Comparison of ENCODE assay signal across 8 mouse cellular contexts in the genomic region with DNA sequence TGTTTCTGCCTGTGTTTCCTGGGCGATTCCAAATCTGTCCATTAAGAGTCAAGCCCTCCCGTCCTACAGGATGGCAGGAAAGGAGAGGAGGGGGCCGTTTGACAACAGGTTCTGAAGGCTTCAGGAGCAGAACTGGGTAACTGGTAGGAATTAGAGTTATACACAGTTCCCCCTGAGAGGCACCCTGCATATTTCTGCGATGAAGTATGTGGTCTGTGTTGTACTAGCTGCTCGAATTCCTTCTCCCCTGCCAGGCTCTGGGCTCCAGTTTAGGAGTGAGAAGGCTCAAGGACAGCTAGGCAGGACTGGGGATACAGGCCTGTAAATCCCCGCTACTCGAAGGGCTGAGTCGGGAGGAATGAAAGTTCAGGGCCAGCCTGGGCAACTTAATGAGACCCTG. TPM values are rescaled to one million over a fixed set of nuclear protein-coding genes. Genes with fewer than 3 reads are reported as not detected.
DNase-seq lines count a peak whose midpoint lies in the region; ATAC-seq lines count a peak whose summit lies in the region.

No protein-coding gene starts in this region.

- no peaks in the 10 kb centered on the region for H3K27me3 ChIP-seq in liver, embryonic 11.5 days (replicated peaks; ENCODE audit: control insufficient read depth, insufficient read depth, low read length)

- WGBS in liver, embryonic 11.5 days = 51% methylated on average over 8 of the region's 8 CpGs

- intact Hi-C loops in heart, postnatal 36 days (cut with DNase I) = loop anchor here (10.0 kb wide), 1 partner anchor 157 kb away; no protein-coding TSS in a partner anchor

- H3K36me3 ChIP-seq in liver, embryonic 11.5 days (ENCODE audit: control insufficient read depth, insufficient read depth, low read length) = no peaks in the 10 kb centered on the region

- no peak overlapping the region for H3K4me3 ChIP-seq in liver, embryonic 11.5 days (ENCODE audit: low read depth, low read length)

- no peak for DNase-seq in liver, embryonic 11.5 days (ENCODE audit: low spot score)
- no peak for DNase-seq in liver
- DNase-seq in embryo, embryonic 11 days = peak; percentile 59
- DNase-seq in heart, postnatal 36 days = peak; percentile 35 to 41
- peak; percentile 77 for DNase-seq in lung, postnatal 10 days
- no peak for DNase-seq in ovary, postnatal 14 days (ENCODE audit: low spot score)
- no peak for DNase-seq in layer of hippocampus, adult 9-11 months

- no peaks in the 10 kb centered on the region for H3K9me3 ChIP-seq in liver, embryonic 11.5 days (ENCODE audit: control insufficient read depth, low read length)

- H3K9ac ChIP-seq in liver, embryonic 11.5 days (ENCODE audit: low read depth, low read length) = no peak overlapping the region

- H3K4me2 ChIP-seq in liver, embryonic 11.5 days = no peak overlapping the region

- peaks cover 46% of the 10 kb centered on the region for H3K4me1 ChIP-seq in liver, embryonic 11.5 days (replicated peaks; ENCODE audit: control insufficient read depth, insufficient read depth, low read length)

- H3K27ac ChIP-seq in liver, embryonic 11.5 days (ENCODE audit: low read depth, low read length) = peak overlapping the region; percentile 65; the same call in 1 of the 2 replicates

- ATAC-seq in liver, embryonic 11.5 days (replicated peaks; ENCODE audit: low FRiP score) = no peak
- no peak for ATAC-seq in monocyte, adult 5-6 weeks (replicated peaks; ENCODE audit: insufficient number of reproducible peaks, low FRiP score, low TSS enrichment, poor library complexity, severe bottlenecking)

RNA-seq across cellular contexts. Expression of gene Ccnd3, which starts 13.4 kb away (rescaled TPM):
- polyA plus RNA-seq in liver, embryonic 11.5 days (2014; fragmentation: Nextera tagmentation; extraction: Ambion mirVana) = 525 and 530 TPM in 2 replicates
- total RNA-seq in heart, postnatal 36 days (2021) = 10 to 100 TPM; 79.8 to 88.7 TPM
- 152 to 227 TPM (median 161 TPM) in 3 replicates for total RNA-seq in monocyte, adult 5-6 weeks (2017)

RNA-seq across cellular contexts. Expression of gene Taf8, which starts 16.1 kb away (rescaled TPM):
- polyA plus RNA-seq in liver, embryonic 11.5 days (2014; fragmentation: Nextera tagmentation; extraction: Ambion mirVana) = 20.7 and 21.3 TPM in 2 replicates
- 10 to 100 TPM; 12.0 to 13.6 TPM for total RNA-seq in heart, postnatal 36 days (2021)
- total RNA-seq in monocyte, adult 5-6 weeks (2017) = 67.5 to 90.9 TPM (median 77.3 TPM) in 3 replicates

Comparison
In these comparisons a context has a peak if more than half of its experiments do, and no peak if none do; other contexts are left out.
1. DNase-seq: peak in embryo, embryonic 11 days (single experiment), heart, postnatal 36 days (2 of 2) and lung, postnatal 10 days (single experiment); none in liver, embryonic 11.5 days (single experiment), liver (single experiment), ovary, postnatal 14 days (single experiment) and layer of hippocampus, adult 9-11 months (single experiment).